Mouse (Mus musculus) bone marrow macrophage, adult 2 months (primary cell): ENCODE results near the gene Selplg.

ENCODE experiments used
- CTCF ChIP-seq: IDR thresholded peaks from 2 replicates; pipeline ENCODE4 v1.5.1; 2012; ENCODE audit warnings: low read depth, mild to moderate bottlenecking, low read length, moderate library complexity
- POLR2A ChIP-seq: IDR thresholded peaks from 2 replicates; pipeline ENCODE4 v1.6.1; 2012; ENCODE audit warnings: mild to moderate bottlenecking, low read depth, low read length, borderline replicate concordance

DNA sequence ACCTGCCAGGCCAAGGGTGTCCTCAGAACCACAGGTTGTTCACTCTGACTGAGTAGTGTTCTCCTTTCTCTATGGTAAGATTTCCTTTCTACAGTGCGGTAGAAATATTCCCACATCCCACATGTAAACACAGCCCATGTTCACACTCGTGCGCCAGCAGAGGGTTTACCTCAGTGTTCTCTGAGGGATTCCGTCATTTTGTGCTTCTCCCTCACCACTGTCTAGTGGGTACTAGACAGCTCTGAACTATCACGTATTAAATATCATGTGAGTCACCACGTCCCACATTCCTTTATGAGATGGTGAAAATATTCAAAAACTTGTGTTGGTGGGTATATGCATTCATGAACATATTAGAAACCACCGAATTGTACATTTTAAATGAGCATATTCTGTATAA lies 20.0 kb upstream of the Selplg start:
- TF ChIP-seq POLR2A = no peak
- no peak for TF ChIP-seq CTCF
